Mouse (Mus musculus) T-helper 17 cell (primary cell): ENCODE measurements around the gene Cstf3.

ENCODE experiments used
- in situ Hi-C, 2 experiments: fragments of 300-600 bp; cut with MboI, MseI; formaldehyde crosslinking; loops; 1 replicate in 1 of 2; 2 replicates in 1 of 2; pipeline ENCODE4 v1.15.1; 2025; ENCODE audit warnings: high pct_unique_total_duplicates in 2 of 2

Gene Cstf3

GRCm38 (mm10) chr2:104709786-104710337 lies 119.5 kb downstream of the Cstf3 start:
- in situ Hi-C loops = no loop called here

DNA sequence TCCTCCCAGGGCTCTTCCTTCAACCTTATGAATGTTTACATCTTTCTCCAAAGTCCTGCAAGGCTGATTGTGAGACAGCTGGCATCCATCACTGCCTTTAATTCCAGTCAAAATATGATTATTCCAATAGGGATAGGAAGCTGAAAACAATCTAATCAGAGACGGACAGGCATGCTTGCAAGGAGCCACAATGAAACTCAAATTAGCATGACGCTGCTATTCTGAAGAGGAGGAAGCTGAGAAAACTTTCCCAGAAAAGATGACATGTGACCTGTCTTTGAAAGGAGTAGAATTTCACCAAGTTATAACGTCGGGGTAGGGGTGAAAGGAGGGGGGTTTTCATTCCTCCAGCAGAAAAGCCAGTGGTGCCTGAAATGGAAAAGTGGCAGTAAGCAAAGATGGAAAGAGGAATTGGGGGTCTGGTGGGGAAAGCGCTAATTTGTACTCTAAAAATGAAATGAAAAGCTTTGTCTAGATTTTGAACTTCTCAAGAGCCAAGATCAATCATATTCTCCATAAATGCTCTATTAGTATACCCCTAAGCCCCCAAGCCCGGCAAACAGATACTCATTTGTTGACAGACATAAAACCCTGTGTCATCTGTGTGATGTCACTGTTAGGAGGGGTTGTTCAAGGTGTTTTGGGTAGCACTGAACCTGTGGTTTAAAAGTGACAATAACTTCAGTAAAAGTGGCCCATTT lies 120.5 kb downstream of the Cstf3 start:
- in situ Hi-C loops = no loop called here

DNA sequence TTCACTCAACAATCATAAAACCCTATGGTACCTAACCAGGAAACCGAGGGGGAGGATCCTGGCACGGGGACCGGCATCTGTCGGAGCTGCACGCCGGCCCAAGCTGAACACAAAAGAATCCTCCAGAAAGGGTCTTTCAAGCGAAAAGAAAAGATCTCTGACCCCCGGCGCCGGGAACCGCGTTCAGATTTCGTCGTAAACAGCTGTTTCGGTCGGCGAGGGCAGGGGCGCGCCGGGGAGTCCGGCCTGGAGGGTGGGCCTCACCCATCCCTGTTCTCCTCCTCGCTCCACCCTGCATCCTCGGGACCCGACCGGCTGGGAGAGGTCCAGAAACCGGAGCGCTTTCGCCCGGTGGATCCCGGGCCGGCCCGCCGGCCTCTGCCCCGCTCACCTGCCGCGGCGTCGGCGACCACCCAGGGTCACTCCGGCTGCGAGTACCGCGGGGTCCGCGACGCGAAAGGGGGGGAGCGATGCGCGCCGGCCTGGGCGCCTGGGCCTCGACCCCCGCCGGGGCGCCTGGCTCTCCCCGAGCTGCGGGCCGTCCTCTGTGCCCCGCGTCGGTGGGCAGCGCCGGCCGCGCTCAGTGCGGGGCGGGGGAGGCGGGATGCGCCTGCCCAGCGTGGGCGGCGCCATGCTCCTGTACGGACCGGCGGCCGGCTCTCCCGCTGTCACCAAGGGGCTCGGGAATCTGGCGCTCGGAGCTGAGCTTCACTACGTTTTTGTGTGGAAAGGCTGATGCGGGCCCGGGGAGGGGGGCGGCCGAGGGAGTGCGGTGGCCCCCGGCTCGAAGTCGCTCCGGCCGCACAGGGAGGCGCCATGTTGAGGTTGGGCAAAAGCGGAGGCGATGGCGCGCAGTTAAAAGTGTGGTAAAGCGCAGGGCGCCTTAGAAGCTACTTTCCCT lies 121.5 kb downstream of the Cstf3 start, which contains the start of gene Tcp11l1:
Gene Tcp11l1 (minus strand): TSS at position 585 of the 901 bp plus-strand sequence.
- in situ Hi-C loops = no loop called here

DNA sequence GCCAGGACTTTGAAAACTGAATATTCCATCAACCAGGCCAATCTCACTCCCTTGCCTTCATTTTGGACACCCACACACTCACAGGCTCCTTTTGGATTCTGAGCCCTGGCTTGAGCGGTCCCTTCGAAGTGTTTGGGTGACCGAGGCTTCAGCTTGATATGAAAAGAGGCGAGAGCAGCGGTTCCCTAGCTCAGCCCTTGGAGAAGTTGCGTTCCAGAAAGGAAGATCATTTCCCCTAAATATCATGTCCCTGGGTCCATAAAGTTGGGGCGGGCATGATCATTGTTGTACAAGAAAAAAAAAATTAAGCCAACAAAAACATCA lies 122.1 kb downstream of the Cstf3 start:
- in situ Hi-C loops = no loop called here

- in situ Hi-C loops = no loop called here
These were observed 124.0 kb downstream of the Cstf3 start for GRCm38 (mm10) chr2:104714254-104714691.
